Mouse (Mus musculus) MEL (cell line): Measurements from ENCODE around the gene Gpr37l1. TPM values are rescaled to one million over a fixed set of nuclear protein-coding genes. Genes with fewer than 3 reads are reported as not detected.

ENCODE experiments used
- DNase-seq: peaks from one replicate; pipeline ENCODE4 v3.0.0; 2011; ENCODE audit warnings: low read depth, low spot score
- H3K27ac ChIP-seq: 2 replicates; pipeline ENCODE4 v1.5.1; 2012; ENCODE audit warnings: low read depth, mild to moderate bottlenecking, control low read depth, low read length, moderate library complexity; ENCODE audit not compliant: control insufficient read depth
- H3K27me3 ChIP-seq, 2 experiments: fragments of 150-350 bp in 1 of 2; sonication (generic) in 1 of 2; 2 replicates each; pipeline ENCODE4 v1.6.1; 2012; ENCODE audit warnings: low read length in 2 of 2, mild to moderate bottlenecking in 2 of 2, improper control_type of control experiment in 1 of 2, moderate library complexity in 1 of 2; ENCODE audit not compliant: insufficient read depth in 2 of 2, control insufficient read depth in 1 of 2
- H3K36me3 ChIP-seq, 2 experiments: 2 replicates each; pipeline ENCODE4 v1.6.1; 2012 to 2014; ENCODE audit warnings: low read length in 2 of 2, improper control_type of control experiment in 1 of 2, inconsistent platforms in 1 of 2, mild to moderate bottlenecking in 1 of 2; ENCODE audit not compliant: insufficient read depth in 2 of 2, control insufficient read depth in 1 of 2
- H3K4me1 ChIP-seq, 2 experiments: fragments of 150-350 bp in 1 of 2; sonication (generic) in 1 of 2; 2 replicates each; pipeline ENCODE4 v1.6.1; 2012; ENCODE audit warnings: low read length in 2 of 2, improper control_type of control experiment in 1 of 2, mild to moderate bottlenecking in 1 of 2; ENCODE audit not compliant: insufficient read depth in 2 of 2, control insufficient read depth in 1 of 2
- H3K4me3 ChIP-seq, 2 experiments: fragments of 150-350 bp in 1 of 2; sonication (generic) in 1 of 2; 2 replicates each; pipeline ENCODE4 v1.5.1; 2012; ENCODE audit warnings: low read depth in 2 of 2, low read length in 2 of 2, mild to moderate bottlenecking in 2 of 2, moderate library complexity in 2 of 2, control low read depth in 1 of 2, improper control_type of control experiment in 1 of 2; ENCODE audit not compliant: control insufficient read depth in 1 of 2, insufficient read depth in 1 of 2
- H3K79me2 ChIP-seq: 2 replicates; pipeline ENCODE4 v1.6.1; 2012; ENCODE audit warnings: mild to moderate bottlenecking, low read length, moderate library complexity; ENCODE audit not compliant: control insufficient read depth, poor library complexity, insufficient read depth
- H3K9ac ChIP-seq: 2 replicates; pipeline ENCODE4 v1.6.1; 2012; ENCODE audit warnings: low read depth, mild to moderate bottlenecking, control low read depth, low read length, moderate library complexity; ENCODE audit not compliant: control insufficient read depth, poor library complexity, severe bottlenecking
- H3K9me3 ChIP-seq: fragments of 150-350 bp; sonication (generic); replicated peaks from 2 replicates; pipeline ENCODE4 v1.6.1; 2012; ENCODE audit warnings: mild to moderate bottlenecking, low read length, improper control_type of control experiment, moderate library complexity; ENCODE audit not compliant: insufficient read depth
- E2F4 ChIP-seq: IDR thresholded peaks from 2 replicates; pipeline ENCODE4 v1.6.1; 2011; ENCODE audit warnings: low read depth, low read length, improper control_type of control experiment, borderline replicate concordance
- ELF1 ChIP-seq: IDR thresholded peaks from 2 replicates; pipeline ENCODE4 v1.6.1; 2014; ENCODE audit warnings: low read depth, mild to moderate bottlenecking, inconsistent platforms, low read length, improper control_type of control experiment, moderate library complexity
- GABPA ChIP-seq: IDR thresholded peaks from 2 replicates; pipeline ENCODE4 v1.6.1; 2012; ENCODE audit warnings: low read depth, mild to moderate bottlenecking, inconsistent platforms, low read length, improper control_type of control experiment, moderate library complexity
- GATA1 ChIP-seq: IDR thresholded peaks from 2 replicates; pipeline ENCODE4 v1.6.1; 2011; ENCODE audit warnings: low read depth, low read length, improper control_type of control experiment
- HCFC1 ChIP-seq: IDR thresholded peaks from 2 replicates; pipeline ENCODE4 v1.6.1; 2012; ENCODE audit warnings: low read depth, mild to moderate bottlenecking, inconsistent platforms, low read length, improper control_type of control experiment, moderate library complexity
- MAFK ChIP-seq: IDR thresholded peaks from 2 replicates; pipeline ENCODE4 v1.6.1; 2011; ENCODE audit warnings: low read depth, mild to moderate bottlenecking, low read length, improper control_type of control experiment, borderline replicate concordance
- MAX ChIP-seq: IDR thresholded peaks from 2 replicates; pipeline ENCODE4 v1.6.1; 2011; ENCODE audit warnings: low read length, improper control_type of control experiment
- MXI1 ChIP-seq: IDR thresholded peaks from 2 replicates; pipeline ENCODE4 v1.6.1; 2011; ENCODE audit warnings: mild to moderate bottlenecking, low read depth, low read length, improper control_type of control experiment
- MYB ChIP-seq: IDR thresholded peaks from 2 replicates; pipeline ENCODE4 v1.6.1; 2011; ENCODE audit warnings: mild to moderate bottlenecking, low read depth, low read length, improper control_type of control experiment
- NRF1 ChIP-seq: IDR thresholded peaks from 2 replicates; pipeline ENCODE4 v1.6.1; 2014; ENCODE audit warnings: low read depth, mild to moderate bottlenecking, inconsistent platforms, low read length, improper control_type of control experiment, moderate library complexity; ENCODE audit not compliant: poor library complexity, insufficient read depth, severe bottlenecking
- POLR2AphosphoS2 ChIP-seq: IDR thresholded peaks from 2 replicates; pipeline ENCODE4 v1.6.1; 2011; ENCODE audit warnings: low read length, improper control_type of control experiment
- RAD21 ChIP-seq: IDR thresholded peaks from 2 replicates; pipeline ENCODE4 v1.6.1; 2011; ENCODE audit warnings: mild to moderate bottlenecking, low read depth, low read length, improper control_type of control experiment
- RCOR1 ChIP-seq: IDR thresholded peaks from 2 replicates; pipeline ENCODE4 v1.6.1; 2012; ENCODE audit warnings: low read depth, mild to moderate bottlenecking, inconsistent platforms, low read length, improper control_type of control experiment
- SIN3A ChIP-seq: IDR thresholded peaks from 2 replicates; pipeline ENCODE4 v1.6.1; 2012; ENCODE audit warnings: low read length, improper control_type of control experiment, inconsistent platforms
- SMC3 ChIP-seq: IDR thresholded peaks from 2 replicates; pipeline ENCODE4 v1.6.1; 2011; ENCODE audit warnings: low read depth, low read length, improper control_type of control experiment
- USF2 ChIP-seq, 2 experiments: IDR thresholded peaks; 2 replicates each; pipeline ENCODE4 v1.6.1; 2011 to 2012; ENCODE audit warnings: improper control_type of control experiment in 2 of 2, low read length in 2 of 2, borderline replicate concordance in 1 of 2, inconsistent platforms in 1 of 2, low read depth in 1 of 2, mild to moderate bottlenecking in 1 of 2; ENCODE audit not compliant: insufficient read depth in 1 of 2
- ZC3H11A ChIP-seq: IDR thresholded peaks from 2 replicates; pipeline ENCODE4 v1.6.1; 2012; ENCODE audit warnings: low read depth, mild to moderate bottlenecking, inconsistent platforms, low read length, improper control_type of control experiment
- ZNF384 ChIP-seq: IDR thresholded peaks from 2 replicates; pipeline ENCODE4 v1.6.1; 2012; ENCODE audit warnings: low read depth, mild to moderate bottlenecking, inconsistent platforms, low read length, improper control_type of control experiment
- polyA plus RNA-seq, 2 experiments: library from polyadenylated mRNA; stranded (reverse) in 1 of 2; unstranded in 1 of 2; fragments of >175 nt in 1 of 2; fragments of >200 nt in 1 of 2; gene quantifications; 2 replicates each; pipeline versions ENCODE4 v1.2.1 to v1.2.4; 2012; ENCODE audit warnings: low replicate concordance in 2 of 2, low read depth in 1 of 2; ENCODE audit not compliant: insufficient read length in 2 of 2, insufficient read depth in 1 of 2, missing spikeins in 1 of 2
- total RNA-seq: library from RNA; depleted of rRNA; stranded (reverse); fragments of 300-350 nt; gene quantifications from 2 replicates; pipeline ENCODE4 v1.2.3, GENCODE M21; 2012

Gene Gpr37l1
- total and polyA plus RNA-seq, 3 experiments = not detected

GRCm38 (mm10) chr1:135210421-135210820, 42.9 kb upstream of the Gpr37l1 start:
- Histone ChIP-seq H3K4me1 (peaks cover 2 to 18% of the 10 kb centered on the region in 2 experiments; a peak in 3 of 4 replicates), H3K79me2 (no peaks in the 10 kb centered on the region), H3K27ac (no peak overlapping the region), H3K4me3 (no peak overlapping the region), H3K9ac (no peak overlapping the region), H3K9me3 (no peaks in the 10 kb centered on the region), H3K27me3 (peaks cover 0 to 6% of the 10 kb centered on the region in 2 experiments; a peak in 3 of 4 replicates), H3K36me3 (peaks cover 0 to 3% of the 10 kb centered on the region in 2 experiments; a peak in 2 of 4 replicates)
- TF ChIP-seq RCOR1 = no peak
- TF ChIP-seq ZNF384 = no peak
- no peak for TF ChIP-seq RAD21
- no peak for TF ChIP-seq ELF1
- TF ChIP-seq NRF1 = no peak
- TF ChIP-seq GABPA = no peak
- no peak for TF ChIP-seq SIN3A
- no peak for TF ChIP-seq ZC3H11A
- TF ChIP-seq MYB = no peak
- no peak for TF ChIP-seq USF2 (IDR thresholded peaks at IDR 0.05; ENCODE audit: borderline replicate concordance in 1 of 2, insufficient read depth in 1 of 2, low read depth in 1 of 2, low read length in 2 of 2)
- no peak for TF ChIP-seq SMC3
- no peak for DNase-seq

- no peak overlapping the region for H3K27ac ChIP-seq
- no peak for DNase-seq
- H3K9me3 ChIP-seq = no peaks in the 10 kb centered on the region
- peaks cover 0 to 3% of the 10 kb centered on the region in 2 experiments; a peak in 3 of 4 replicates for H3K27me3 ChIP-seq
- no peak overlapping the region for H3K9ac ChIP-seq
- no peak for TF ChIP-seq MAX
- no peak for TF ChIP-seq GATA1
- TF ChIP-seq RAD21 = no peak
- TF ChIP-seq POLR2AphosphoS2 = no peak
- no peak for TF ChIP-seq HCFC1
- no peak for TF ChIP-seq MAFK
- TF ChIP-seq MXI1 = no peak
- no peak for TF ChIP-seq E2F4
- peaks cover 7 to 31% of the 10 kb centered on the region in 2 experiments for H3K4me1 ChIP-seq
- peaks cover 0 to 10% of the 10 kb centered on the region in 2 experiments; a peak in 2 of 4 replicates for H3K36me3 ChIP-seq
- no peaks in the 10 kb centered on the region for H3K79me2 ChIP-seq
- H3K4me3 ChIP-seq = no peak overlapping the region
These were observed 41.2 kb upstream of the Gpr37l1 start for GRCm38 (mm10) chr1:135208716-135209115.
